Mouse (Mus musculus): ENCODE data around the gene Mcm7. TPM values are rescaled to one million over a fixed set of nuclear protein-coding genes. Genes with fewer than 3 reads are reported as not detected.

Gene Mcm7
- total and polyA plus RNA-seq, 2 experiments from 2014 or later = 43.0 to 58.8 TPM

DNA sequence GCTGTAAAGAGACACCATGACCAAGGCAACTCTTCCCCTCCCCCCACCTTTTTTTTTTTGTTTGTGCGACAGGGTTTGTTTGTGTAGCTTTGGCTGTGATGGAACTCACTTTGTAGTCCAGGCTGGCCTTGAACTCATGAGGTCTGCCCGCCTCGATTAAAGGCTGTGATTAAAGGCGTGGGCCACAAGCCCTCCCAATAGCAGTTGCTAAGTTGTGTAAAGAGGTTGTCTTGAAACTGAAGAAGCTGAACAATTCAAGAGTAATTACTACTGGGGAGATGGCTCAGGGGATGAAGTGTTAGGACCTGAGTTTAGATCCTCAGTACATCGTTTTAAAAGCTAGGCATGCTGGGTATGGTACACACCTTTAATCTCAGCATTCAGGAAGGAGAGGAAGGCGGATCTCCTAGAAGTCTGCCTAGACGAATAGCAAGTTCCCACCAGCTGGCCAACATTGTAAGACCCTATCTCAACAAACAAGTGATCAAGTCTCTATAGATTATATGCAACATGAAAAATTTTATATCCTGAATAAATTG is 11.9 kb downstream of the Mcm7 start:
- no peaks in the 10 kb centered on the region; the same call in 1 of the 2 replicates for H3K4me1 ChIP-seq (ENCODE audit: insufficient read depth, low read length)
- no peak for DNase-seq (ENCODE audit: low spot score)
- H3K4me3 ChIP-seq (ENCODE audit: low read length) = peak overlapping the region; percentile 50
- no peak for TF ChIP-seq CTCF (IDR thresholded peaks at IDR 0.05; ENCODE audit: low read depth)
- H3K4me2 ChIP-seq (ENCODE audit: low read depth, low read length) = peak overlapping the region; percentile 72
- H3K9me3 ChIP-seq (ENCODE audit: low read length) = no peaks in the 10 kb centered on the region
- H3K36me3 ChIP-seq (ENCODE audit: insufficient read depth, low read length) = peaks cover 22% of the 10 kb centered on the region
- peak overlapping the region; percentile 45 for H3K27ac ChIP-seq
- 65% methylated on average over 7 of the region's 7 CpGs for WGBS
- H3K9ac ChIP-seq (replicated peaks; ENCODE audit: low read length) = peak overlapping the region; percentile 66
- ATAC-seq = no peak
- no peaks in the 10 kb centered on the region for H3K27me3 ChIP-seq (ENCODE audit: insufficient read depth, low read length)

DNA sequence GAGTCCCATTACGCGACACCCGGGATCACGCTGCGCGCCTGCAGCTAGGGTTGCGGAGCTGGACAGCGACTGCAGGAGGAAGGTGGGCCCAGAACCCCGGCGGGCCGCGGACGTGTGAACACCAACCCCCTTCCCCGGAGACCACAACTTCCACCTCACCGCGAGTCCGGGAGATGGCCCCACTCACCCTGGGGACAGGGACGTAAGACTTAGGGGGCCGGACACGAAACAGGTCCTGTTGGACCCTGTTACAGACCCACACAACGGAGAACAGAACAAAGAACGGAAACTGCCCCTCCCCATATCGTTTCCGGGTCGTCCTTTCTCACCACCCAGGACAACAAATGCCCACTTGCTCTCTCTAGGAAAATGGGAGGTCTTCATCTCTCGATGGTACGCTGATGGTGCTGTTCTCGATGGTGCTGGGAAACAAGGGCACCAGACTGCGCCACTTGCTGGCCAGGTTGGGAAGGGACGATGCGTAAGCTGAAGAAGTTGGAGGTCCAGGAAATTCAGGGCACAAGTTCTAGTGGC is 16.7 kb downstream of the Mcm7 start, which contains the start of gene Zfp113:
Zfp113 (minus strand) TSS at position 302 of the 534 bp plus-strand sequence.
- Histone ChIP-seq H3K27ac (peak within 1 kb of the TSS; percentile 95), H3K4me3 (ENCODE audit: low read length) (peak within 1 kb of the TSS; percentile 63), H3K4me1 (ENCODE audit: insufficient read depth, low read length) (0 out of 2 replicates have a peak, but pooled peaks cover 6% of the 10 kb centered on the region), H3K4me2 (ENCODE audit: low read depth, low read length) (peak within 1 kb of the TSS; percentile 73), H3K27me3 (ENCODE audit: insufficient read depth, low read length) (no peaks in the 10 kb centered on the region), H3K36me3 (ENCODE audit: insufficient read depth, low read length) (peaks cover 17% of the 10 kb centered on the region), H3K9me3 (ENCODE audit: low read length) (no peaks in the 10 kb centered on the region), H3K9ac (replicated peaks; ENCODE audit: low read length) (peak within 1 kb of the TSS; percentile 91)
- peak; percentile 94 for TF ChIP-seq CTCF (IDR thresholded peaks at IDR 0.05; ENCODE audit: low read depth)
- WGBS = under 1% methylated on average over 31 of the region's 31 CpGs
- ATAC-seq (peak; percentile 98), DNase-seq (ENCODE audit: low spot score) (peak; percentile 96)

DNA sequence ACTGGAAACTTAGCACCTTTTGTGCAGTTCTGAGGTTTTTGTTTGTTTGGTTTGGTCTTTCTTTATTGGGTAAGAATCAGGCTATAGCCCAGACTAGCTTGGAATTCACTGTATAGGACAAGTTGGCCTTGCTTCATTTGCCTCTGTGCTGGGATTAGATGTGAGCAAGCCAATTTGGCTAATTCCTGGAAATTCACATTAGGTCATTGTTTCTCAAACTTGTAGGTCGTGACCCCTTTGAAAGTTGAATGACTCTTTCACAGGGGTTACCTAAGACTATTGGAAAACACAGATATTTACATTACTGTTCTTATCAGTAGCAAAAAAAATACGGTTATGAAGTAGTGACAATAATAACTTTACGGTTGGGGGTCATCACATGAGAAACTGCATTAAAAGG is 17.8 kb downstream of the Mcm7 start:
- H3K36me3 ChIP-seq (ENCODE audit: insufficient read depth, low read length) = peaks cover 22% of the 10 kb centered on the region
- 86% methylated on average over 3 of the region's 3 CpGs for WGBS
- H3K27ac ChIP-seq = peak overlapping the region; percentile 95; the same call in 1 of the 2 replicates
- ATAC-seq (no peak), DNase-seq (ENCODE audit: low spot score) (no peak)
- no peaks in the 10 kb centered on the region for H3K27me3 ChIP-seq (ENCODE audit: insufficient read depth, low read length)
- 0 out of 2 replicates have a peak, but pooled peaks cover 6% of the 10 kb centered on the region for H3K4me1 ChIP-seq (ENCODE audit: insufficient read depth, low read length)
- peak overlapping the region; percentile 91 for H3K9ac ChIP-seq (replicated peaks; ENCODE audit: low read length)
- TF ChIP-seq CTCF (IDR thresholded peaks at IDR 0.05; ENCODE audit: low read depth) = no peak
- no peaks in the 10 kb centered on the region for H3K9me3 ChIP-seq (ENCODE audit: low read length)
- peak overlapping the region; percentile 73 for H3K4me2 ChIP-seq (ENCODE audit: low read depth, low read length)
- H3K4me3 ChIP-seq (ENCODE audit: low read length) = peak overlapping the region; percentile 63

DNA sequence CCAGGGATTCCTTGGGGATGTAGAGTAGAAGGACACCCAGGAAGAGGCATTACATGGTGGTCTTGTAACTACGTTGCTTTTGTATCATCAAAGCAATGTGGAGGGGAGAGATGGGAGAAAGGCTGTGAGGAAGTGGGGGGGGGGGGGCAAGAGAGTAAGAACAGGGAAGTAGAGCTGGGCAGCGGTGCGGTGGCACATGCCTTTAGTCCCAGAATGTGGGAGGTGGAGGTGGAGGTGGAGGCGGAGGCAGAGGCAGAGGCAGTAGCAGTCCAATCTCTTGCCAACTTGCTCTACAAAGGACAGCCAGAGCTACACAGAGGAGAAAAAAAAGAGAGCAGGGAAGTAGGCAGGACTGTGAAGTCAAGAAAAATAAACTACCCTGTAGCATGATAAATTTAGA is 33.6 kb downstream of the Mcm7 start:
- TF ChIP-seq CTCF (IDR thresholded peaks at IDR 0.05; ENCODE audit: low read depth) = no peak
- Histone ChIP-seq H3K9ac (replicated peaks; ENCODE audit: low read length) (no peak overlapping the region), H3K4me2 (ENCODE audit: low read depth, low read length) (no peak overlapping the region), H3K4me1 (ENCODE audit: insufficient read depth, low read length) (no peaks in the 10 kb centered on the region), H3K9me3 (ENCODE audit: low read length) (no peaks in the 10 kb centered on the region), H3K27ac (no peak overlapping the region), H3K36me3 (ENCODE audit: insufficient read depth, low read length) (peaks cover 22% of the 10 kb centered on the region), H3K27me3 (ENCODE audit: insufficient read depth, low read length) (no peaks in the 10 kb centered on the region), H3K4me3 (ENCODE audit: low read length) (no peak overlapping the region)
- no peak for DNase-seq (ENCODE audit: low spot score)
- whole genome bisulfite sequencing = 74% methylated on average over 4 of the region's 4 CpGs
- ATAC-seq = no peak

DNA sequence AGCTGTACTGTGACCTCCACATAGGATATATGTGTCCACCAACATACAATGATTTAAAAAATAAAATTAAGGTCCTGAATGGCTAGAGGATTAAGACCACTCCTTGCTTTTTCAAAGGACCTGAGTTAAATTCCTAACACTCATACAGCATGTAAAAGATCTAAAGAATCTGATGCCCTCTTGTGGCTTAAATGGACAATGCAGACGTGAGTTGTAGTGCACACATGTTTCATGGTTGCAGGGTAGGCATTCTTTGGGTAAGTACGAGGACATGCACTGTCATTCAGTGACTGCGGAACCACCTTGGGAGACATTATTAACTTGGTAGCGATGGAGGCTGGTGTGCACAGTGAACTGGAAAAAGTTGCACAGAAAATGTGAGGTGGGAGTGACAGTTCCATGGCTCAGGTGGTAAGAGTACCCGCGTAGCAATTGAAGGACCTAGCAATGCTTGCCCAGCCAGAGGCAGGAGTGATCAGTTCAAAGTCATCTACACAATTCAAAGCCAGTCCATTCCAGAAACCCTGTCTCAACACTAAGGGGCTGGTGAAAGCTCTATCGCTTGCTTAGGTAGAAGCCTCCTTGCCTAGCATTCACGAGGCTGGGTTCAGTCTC is 34.2 kb downstream of the Mcm7 start:
- peak; percentile 77 for TF ChIP-seq CTCF (IDR thresholded peaks at IDR 0.05; ENCODE audit: low read depth)
- DNase-seq (ENCODE audit: low spot score) (peak; percentile 76), ATAC-seq (0 out of 2 replicates have a peak, but pooled peaks have one; percentile 45)
- H3K9ac ChIP-seq (replicated peaks; ENCODE audit: low read length) = no peak overlapping the region
- no peak overlapping the region for H3K4me2 ChIP-seq (ENCODE audit: low read depth, low read length)
- H3K27me3 ChIP-seq (ENCODE audit: insufficient read depth, low read length) = no peaks in the 10 kb centered on the region
- H3K9me3 ChIP-seq (ENCODE audit: low read length) = no peaks in the 10 kb centered on the region
- H3K27ac ChIP-seq = no peak overlapping the region
- peaks cover 22% of the 10 kb centered on the region for H3K36me3 ChIP-seq (ENCODE audit: insufficient read depth, low read length)
- WGBS = 63% methylated on average over 8 of the region's 8 CpGs
- H3K4me3 ChIP-seq (ENCODE audit: low read length) = no peak overlapping the region
- no peaks in the 10 kb centered on the region for H3K4me1 ChIP-seq (ENCODE audit: insufficient read depth, low read length)

DNA sequence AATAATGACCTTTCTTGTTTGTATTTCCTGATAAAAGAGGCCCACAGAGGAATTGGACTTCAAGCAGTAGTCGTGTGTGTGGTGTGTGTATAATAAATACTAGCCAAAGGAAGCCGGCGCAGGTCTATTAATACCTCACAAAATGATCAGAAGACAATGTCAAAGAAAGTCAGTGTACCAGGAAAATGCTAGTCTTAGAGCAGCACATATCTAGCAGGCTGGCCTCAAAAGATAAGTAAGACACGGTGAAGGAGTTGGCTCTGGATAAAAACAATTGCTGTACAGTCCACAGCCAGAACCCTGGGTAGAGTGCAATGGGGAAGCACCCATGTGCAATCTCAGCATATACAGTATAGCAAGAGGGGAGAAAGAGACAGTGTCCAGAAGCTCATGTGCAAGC is 35.0 kb downstream of the Mcm7 start:
- DNase-seq (ENCODE audit: low spot score) (no peak), ATAC-seq (no peak)
- no peak overlapping the region for H3K4me2 ChIP-seq (ENCODE audit: low read depth, low read length)
- no peaks in the 10 kb centered on the region for H3K9me3 ChIP-seq (ENCODE audit: low read length)
- H3K9ac ChIP-seq (replicated peaks; ENCODE audit: low read length) = no peak overlapping the region
- no peaks in the 10 kb centered on the region for H3K4me1 ChIP-seq (ENCODE audit: insufficient read depth, low read length)
- H3K36me3 ChIP-seq (ENCODE audit: insufficient read depth, low read length) = peaks cover 29% of the 10 kb centered on the region
- WGBS = 92% methylated on average over 4 of the region's 4 CpGs
- no peak for TF ChIP-seq CTCF (IDR thresholded peaks at IDR 0.05; ENCODE audit: low read depth)
- no peak overlapping the region for H3K4me3 ChIP-seq (ENCODE audit: low read length)
- H3K27ac ChIP-seq = no peak overlapping the region
- no peaks in the 10 kb centered on the region for H3K27me3 ChIP-seq (ENCODE audit: insufficient read depth, low read length)
